Mouse (Mus musculus): Measurements from ENCODE around the gene Rora. TPM values are rescaled to one million over a fixed set of nuclear protein-coding genes. Genes with fewer than 3 reads are reported as not detected.

Gene Rora
- polyA plus RNA-seq, 1 experiment from 2014 or later: 12.3 TPM

DNA sequence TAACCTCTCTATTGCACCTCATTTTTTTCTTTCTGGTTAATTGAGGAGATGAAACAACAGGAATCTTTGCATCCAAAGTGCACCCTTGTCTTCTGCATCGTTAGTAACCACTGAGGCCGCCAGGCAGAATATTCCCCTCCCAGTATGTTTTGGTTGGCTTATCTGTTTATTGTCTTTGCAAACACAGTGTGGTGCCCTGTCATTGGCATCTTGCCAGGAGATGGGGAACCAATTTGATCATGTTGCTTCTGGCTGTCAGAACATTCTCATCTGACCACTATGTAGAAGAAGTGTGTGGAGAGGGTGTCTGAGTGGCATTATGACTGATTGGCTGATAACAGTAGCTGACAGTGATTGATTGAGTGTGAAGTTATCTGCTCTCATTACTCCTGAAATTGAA, 192.0 kb downstream of the Rora start:
- Histone ChIP-seq H3K9me3 (ENCODE audit: control insufficient read depth, low read length) (no peaks in the 10 kb centered on the region), H3K36me3 (ENCODE audit: control insufficient read depth, insufficient read depth, low read length) (no peaks in the 10 kb centered on the region), H3K4me2 (ENCODE audit: low read depth, low read length) (no peak overlapping the region), H3K4me1 (ENCODE audit: control insufficient read depth, insufficient read depth, low read length) (peaks cover 4% of the 10 kb centered on the region; the same call in 1 of the 2 replicates), H3K4me3 (ENCODE audit: low read depth, low read length) (no peak overlapping the region), H3K27ac (replicated peaks; ENCODE audit: low read depth, low read length) (no peak overlapping the region), H3K9ac (ENCODE audit: low read depth, low read length) (no peak overlapping the region), H3K27me3 (replicated peaks; ENCODE audit: control insufficient read depth, insufficient read depth, low read length) (no peaks in the 10 kb centered on the region)
- ATAC-seq (ENCODE audit: low read depth): no peak
- DNase-seq (ENCODE audit: low spot score): no peak
- WGBS: 66% methylated on average over 2 of the region's 2 CpGs

DNA sequence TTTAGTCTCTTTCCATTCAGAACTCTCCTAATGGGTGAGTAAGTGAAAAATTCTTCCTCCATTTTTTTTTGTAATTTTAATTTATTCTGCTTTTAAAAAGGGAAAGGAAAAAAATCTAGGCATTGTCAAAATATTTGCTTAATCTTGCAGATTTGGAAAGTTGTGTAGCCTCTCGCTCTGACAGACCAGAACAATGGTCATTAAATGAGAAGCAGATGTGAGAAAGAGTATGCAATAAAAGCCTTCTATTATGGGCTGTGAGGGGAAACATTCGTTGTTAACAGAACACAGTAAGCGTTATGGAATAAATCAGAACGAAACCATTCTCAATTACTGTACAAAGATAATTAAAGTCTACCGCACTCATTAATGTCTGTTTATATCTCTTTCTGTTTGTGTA, 196.7 kb downstream of the Rora start:
- Histone ChIP-seq H3K4me1 (ENCODE audit: control insufficient read depth, insufficient read depth, low read length) (peaks cover 8% of the 10 kb centered on the region; the same call in 1 of the 2 replicates), H3K36me3 (ENCODE audit: control insufficient read depth, insufficient read depth, low read length) (no peaks in the 10 kb centered on the region)
- 34% methylated on average over 5 of the region's 5 CpGs for WGBS

DNA sequence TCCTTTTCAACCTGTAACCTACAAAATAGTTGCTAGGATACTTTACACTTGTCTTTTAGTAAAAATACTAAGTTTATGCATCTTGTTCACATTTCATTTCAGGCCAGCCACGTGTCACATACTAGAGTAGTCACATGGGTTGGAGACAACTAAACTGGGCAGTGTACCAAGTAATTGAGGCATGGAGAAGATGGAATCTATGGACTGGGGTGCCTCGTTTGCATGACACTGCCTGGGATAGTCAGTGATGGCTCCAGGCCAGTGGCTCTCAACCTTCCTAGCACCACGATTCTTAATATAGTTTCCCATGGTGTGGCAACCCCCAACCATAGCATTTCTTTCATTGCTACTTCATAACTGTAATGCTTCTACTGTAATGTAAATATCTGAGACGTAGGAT, 198.6 kb downstream of the Rora start:
- no peak overlapping the region for H3K4me3 ChIP-seq (ENCODE audit: low read depth, low read length)
- no peak for ATAC-seq (ENCODE audit: low read depth)
- peak; percentile 63 for DNase-seq (ENCODE audit: low spot score)
- peaks cover 8% of the 10 kb centered on the region; the same call in 1 of the 2 replicates for H3K4me1 ChIP-seq (ENCODE audit: control insufficient read depth, insufficient read depth, low read length)
- H3K4me2 ChIP-seq (ENCODE audit: low read depth, low read length): no peak overlapping the region
- 66% methylated on average over 4 of the region's 4 CpGs for WGBS
- no peaks in the 10 kb centered on the region for H3K9me3 ChIP-seq (ENCODE audit: control insufficient read depth, low read length)
- H3K36me3 ChIP-seq (ENCODE audit: control insufficient read depth, insufficient read depth, low read length): no peaks in the 10 kb centered on the region
- no peak overlapping the region for H3K9ac ChIP-seq (ENCODE audit: low read depth, low read length)
- H3K27ac ChIP-seq (replicated peaks; ENCODE audit: low read depth, low read length): no peak overlapping the region
- H3K27me3 ChIP-seq (replicated peaks; ENCODE audit: control insufficient read depth, insufficient read depth, low read length): no peaks in the 10 kb centered on the region

More for the DNA sequence above, 196.7 kb downstream of the Rora start:
- no peak for ATAC-seq (ENCODE audit: low read depth)
- Histone ChIP-seq H3K27me3 (replicated peaks; ENCODE audit: control insufficient read depth, insufficient read depth, low read length) (no peaks in the 10 kb centered on the region), H3K4me3 (ENCODE audit: low read depth, low read length) (no peak overlapping the region), H3K4me2 (ENCODE audit: low read depth, low read length) (no peak overlapping the region; the same call in 1 of the 2 replicates), H3K9me3 (ENCODE audit: control insufficient read depth, low read length) (no peaks in the 10 kb centered on the region), H3K9ac (ENCODE audit: low read depth, low read length) (no peak overlapping the region), H3K27ac (replicated peaks; ENCODE audit: low read depth, low read length) (no peak overlapping the region)
- peak; percentile 44 for DNase-seq (ENCODE audit: low spot score)

DNA sequence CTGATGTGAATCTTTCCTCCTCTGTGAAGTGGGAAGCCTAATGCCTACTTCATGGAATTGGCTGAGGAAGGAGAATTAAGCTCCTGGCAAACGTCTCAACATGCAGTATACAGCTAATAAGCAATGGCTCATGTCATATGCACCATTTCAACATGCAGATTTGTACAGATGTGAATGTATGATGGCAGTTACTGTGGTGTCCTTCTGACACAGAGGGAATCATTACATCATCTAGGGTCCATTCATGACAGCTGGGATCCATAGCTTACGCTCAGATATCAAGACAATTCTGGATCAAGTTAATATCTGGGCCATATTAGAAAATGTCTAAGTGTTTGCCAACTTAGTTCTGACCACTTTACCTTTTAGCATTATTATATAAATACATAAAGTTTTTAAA, 199.3 kb downstream of the Rora start:
- Histone ChIP-seq H3K36me3 (ENCODE audit: control insufficient read depth, insufficient read depth, low read length) (no peaks in the 10 kb centered on the region), H3K9me3 (ENCODE audit: control insufficient read depth, low read length) (no peaks in the 10 kb centered on the region), H3K27ac (replicated peaks; ENCODE audit: low read depth, low read length) (no peak overlapping the region), H3K27me3 (replicated peaks; ENCODE audit: control insufficient read depth, insufficient read depth, low read length) (no peaks in the 10 kb centered on the region), H3K4me1 (ENCODE audit: control insufficient read depth, insufficient read depth, low read length) (peaks cover 8% of the 10 kb centered on the region; the same call in 1 of the 2 replicates), H3K9ac (ENCODE audit: low read depth, low read length) (no peak overlapping the region), H3K4me3 (ENCODE audit: low read depth, low read length) (no peak overlapping the region), H3K4me2 (ENCODE audit: low read depth, low read length) (no peak overlapping the region)
- DNase-seq (ENCODE audit: low spot score) (no peak), ATAC-seq (ENCODE audit: low read depth) (no peak)
- 77% methylated on average over 2 of the region's 2 CpGs for WGBS

DNA sequence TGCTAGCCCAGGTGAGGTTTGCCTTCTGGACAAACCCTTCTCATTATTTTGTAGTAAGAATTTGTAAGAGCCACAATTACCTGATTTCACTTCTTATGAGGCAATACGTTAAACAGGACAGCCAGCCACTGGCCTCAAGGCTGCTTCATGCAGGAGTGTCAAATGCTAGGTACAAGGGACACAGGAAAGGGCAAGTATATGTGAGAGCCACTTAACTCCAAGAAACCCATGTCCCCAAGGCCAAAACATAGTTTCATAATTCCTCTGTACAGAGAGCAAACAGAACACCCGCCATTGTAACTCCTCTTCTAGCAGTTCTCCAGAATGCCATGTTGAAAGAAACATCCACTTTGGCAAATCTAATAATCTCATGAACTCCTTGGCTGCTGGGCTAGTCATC, 205.9 kb downstream of the Rora start:
- WGBS: 82% methylated on average over 2 of the region's 2 CpGs
- ATAC-seq (ENCODE audit: low read depth): no peak
- H3K9me3 ChIP-seq (ENCODE audit: control insufficient read depth, low read length): peaks cover 17% of the 10 kb centered on the region

DNA sequence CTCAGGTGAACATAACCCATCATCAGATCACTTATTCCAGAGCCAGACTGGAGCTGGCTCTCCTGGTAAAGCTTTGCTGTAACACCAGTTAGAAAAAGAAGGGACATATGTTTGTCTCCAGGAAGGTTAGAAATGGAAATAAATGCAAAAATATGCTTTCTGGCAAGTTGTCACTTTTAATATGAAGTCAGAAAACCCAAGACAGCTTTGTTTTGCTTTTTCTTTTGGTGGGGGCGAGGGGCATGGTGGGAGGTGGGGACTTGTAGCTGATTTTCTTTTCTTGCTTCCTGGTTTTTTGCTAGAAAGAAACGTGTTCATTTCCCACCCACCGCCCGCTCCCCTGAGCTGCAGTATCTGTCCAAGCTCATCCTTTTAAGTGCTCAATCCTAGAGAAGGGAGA, 212.7 kb downstream of the Rora start:
- Histone ChIP-seq H3K36me3 (ENCODE audit: control insufficient read depth, insufficient read depth, low read length) (no peaks in the 10 kb centered on the region), H3K4me1 (ENCODE audit: control insufficient read depth, insufficient read depth, low read length) (peaks cover 14% of the 10 kb centered on the region; the same call in 1 of the 2 replicates), H3K4me3 (ENCODE audit: low read depth, low read length) (no peak overlapping the region), H3K4me2 (ENCODE audit: low read depth, low read length) (no peak overlapping the region), H3K27ac (replicated peaks; ENCODE audit: low read depth, low read length) (no peak overlapping the region), H3K9ac (ENCODE audit: low read depth, low read length) (no peak overlapping the region), H3K27me3 (replicated peaks; ENCODE audit: control insufficient read depth, insufficient read depth, low read length) (no peaks in the 10 kb centered on the region), H3K9me3 (ENCODE audit: control insufficient read depth, low read length) (peaks cover 17% of the 10 kb centered on the region)
- 49% methylated on average over 4 of the region's 4 CpGs for WGBS
- DNase-seq (ENCODE audit: low spot score): no peak
- no peak for ATAC-seq (ENCODE audit: low read depth)

More for the DNA sequence above, 205.9 kb downstream of the Rora start:
- no peak overlapping the region for H3K9ac ChIP-seq (ENCODE audit: low read depth, low read length)
- H3K4me1 ChIP-seq (ENCODE audit: control insufficient read depth, insufficient read depth, low read length): no peaks in the 10 kb centered on the region
- DNase-seq (ENCODE audit: low spot score): no peak
- H3K27ac ChIP-seq (replicated peaks; ENCODE audit: low read depth, low read length): no peak overlapping the region
- no peaks in the 10 kb centered on the region for H3K27me3 ChIP-seq (replicated peaks; ENCODE audit: control insufficient read depth, insufficient read depth, low read length)
- H3K36me3 ChIP-seq (ENCODE audit: control insufficient read depth, insufficient read depth, low read length): no peaks in the 10 kb centered on the region
- no peak overlapping the region for H3K4me3 ChIP-seq (ENCODE audit: low read depth, low read length)
- no peak overlapping the region for H3K4me2 ChIP-seq (ENCODE audit: low read depth, low read length)

DNA sequence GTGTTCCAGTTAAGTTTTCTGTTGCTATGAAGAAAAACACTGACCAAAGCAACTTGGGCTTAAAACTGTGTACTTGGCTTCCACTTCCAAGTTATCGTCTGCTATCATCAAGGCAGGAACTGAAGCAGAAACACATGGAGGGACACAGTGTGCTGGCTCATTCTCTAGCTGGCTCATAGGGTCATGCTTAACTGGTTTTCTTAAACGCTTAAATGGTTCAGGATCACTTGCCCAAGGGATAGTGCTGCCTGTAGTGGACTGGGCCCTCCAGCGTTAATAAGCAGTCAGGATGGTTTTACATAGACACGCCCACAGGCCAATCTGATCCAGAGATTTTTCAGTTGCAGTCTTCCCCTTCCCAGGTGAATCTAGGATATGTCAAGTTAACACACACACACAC, 220.3 kb downstream of the Rora start:
- no peak overlapping the region for H3K9ac ChIP-seq (ENCODE audit: low read depth, low read length)
- H3K36me3 ChIP-seq (ENCODE audit: control insufficient read depth, insufficient read depth, low read length): no peaks in the 10 kb centered on the region
- H3K4me2 ChIP-seq (ENCODE audit: low read depth, low read length): no peak overlapping the region
- no peak overlapping the region for H3K4me3 ChIP-seq (ENCODE audit: low read depth, low read length)
- H3K4me1 ChIP-seq (ENCODE audit: control insufficient read depth, insufficient read depth, low read length): peaks cover 10% of the 10 kb centered on the region
- H3K27me3 ChIP-seq (replicated peaks; ENCODE audit: control insufficient read depth, insufficient read depth, low read length): no peaks in the 10 kb centered on the region
- ATAC-seq (ENCODE audit: low read depth): no peak
- WGBS: 70% methylated on average over 4 of the region's 4 CpGs
- H3K9me3 ChIP-seq (ENCODE audit: control insufficient read depth, low read length): no peaks in the 10 kb centered on the region
- H3K27ac ChIP-seq (replicated peaks; ENCODE audit: low read depth, low read length): no peak overlapping the region
- DNase-seq (ENCODE audit: low spot score): no peak

DNA sequence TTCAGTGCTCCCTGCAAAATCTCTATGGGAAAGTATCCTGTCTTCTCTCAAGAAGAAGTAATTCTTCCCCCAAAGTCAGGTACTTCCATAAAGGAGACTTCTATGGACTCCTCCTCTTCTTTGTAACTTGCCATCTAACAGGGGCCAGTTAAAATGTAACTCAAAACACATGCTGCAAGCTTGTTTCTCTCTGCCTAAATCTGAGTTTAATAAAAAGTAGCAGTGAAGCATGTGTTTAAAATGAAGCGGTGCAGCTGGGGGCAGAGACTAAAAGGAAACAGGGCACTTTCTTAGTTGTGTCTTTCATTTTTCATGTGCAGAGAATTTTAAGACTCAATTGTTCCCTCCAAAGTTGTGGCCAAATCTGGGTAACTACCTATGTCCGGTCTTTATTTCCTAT, 221.0 kb downstream of the Rora start:
- Histone ChIP-seq H3K36me3 (ENCODE audit: control insufficient read depth, insufficient read depth, low read length) (no peaks in the 10 kb centered on the region), H3K4me2 (ENCODE audit: low read depth, low read length) (no peak overlapping the region), H3K9me3 (ENCODE audit: control insufficient read depth, low read length) (no peaks in the 10 kb centered on the region), H3K27ac (replicated peaks; ENCODE audit: low read depth, low read length) (no peak overlapping the region; the same call in 1 of the 2 replicates), H3K4me3 (ENCODE audit: low read depth, low read length) (no peak overlapping the region), H3K27me3 (replicated peaks; ENCODE audit: control insufficient read depth, insufficient read depth, low read length) (no peaks in the 10 kb centered on the region), H3K9ac (ENCODE audit: low read depth, low read length) (no peak overlapping the region), H3K4me1 (ENCODE audit: control insufficient read depth, insufficient read depth, low read length) (peaks cover 10% of the 10 kb centered on the region)
- WGBS: 44% methylated on average over 2 of the region's 2 CpGs
- DNase-seq (ENCODE audit: low spot score) (peak; percentile 80), ATAC-seq (ENCODE audit: low read depth) (peak; percentile 33; the same call in 1 of the 2 replicates)

DNA sequence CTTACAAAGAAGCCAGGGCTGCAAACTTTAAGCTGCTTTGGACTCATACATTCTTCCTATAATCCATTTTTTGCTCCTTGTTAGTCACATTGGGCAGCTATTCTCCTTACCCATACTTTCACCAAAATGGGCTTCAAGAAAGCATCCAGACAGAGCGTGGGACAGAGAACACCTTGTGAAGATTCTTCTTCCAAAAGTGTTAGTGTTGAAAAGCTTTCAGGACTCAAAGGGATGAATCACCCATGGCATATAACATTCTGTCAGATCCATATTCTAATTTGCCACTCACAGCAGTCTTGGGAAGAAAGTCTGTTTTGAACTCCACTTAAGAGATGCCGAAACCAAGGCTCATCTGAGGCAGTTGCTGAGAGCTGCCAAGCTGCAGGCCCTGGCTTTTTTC, 222.2 kb downstream of the Rora start:
- WGBS: 74% methylated on average over 2 of the region's 2 CpGs
- Histone ChIP-seq H3K4me1 (ENCODE audit: control insufficient read depth, insufficient read depth, low read length) (peaks cover 10% of the 10 kb centered on the region; the same call in 1 of the 2 replicates), H3K27me3 (replicated peaks; ENCODE audit: control insufficient read depth, insufficient read depth, low read length) (no peaks in the 10 kb centered on the region)

More for the DNA sequence above, 222.2 kb downstream of the Rora start:
- H3K9ac ChIP-seq (ENCODE audit: low read depth, low read length): no peak overlapping the region
- H3K4me3 ChIP-seq (ENCODE audit: low read depth, low read length): no peak overlapping the region
- no peak overlapping the region for H3K4me2 ChIP-seq (ENCODE audit: low read depth, low read length)
- H3K27ac ChIP-seq (replicated peaks; ENCODE audit: low read depth, low read length): no peak overlapping the region
- DNase-seq (ENCODE audit: low spot score) (no peak), ATAC-seq (ENCODE audit: low read depth) (no peak)
- H3K9me3 ChIP-seq (ENCODE audit: control insufficient read depth, low read length): no peaks in the 10 kb centered on the region
- H3K36me3 ChIP-seq (ENCODE audit: control insufficient read depth, insufficient read depth, low read length): no peaks in the 10 kb centered on the region
